Mouse (Mus musculus): ENCODE data around the gene Adamtsl4.
"Not testable (repeated sequence)": the region's sequence is repeated elsewhere in the genome, so short reads cannot be mapped to it uniquely, and the experiment has no call there.

The Adamtsl4 gene

DNA sequence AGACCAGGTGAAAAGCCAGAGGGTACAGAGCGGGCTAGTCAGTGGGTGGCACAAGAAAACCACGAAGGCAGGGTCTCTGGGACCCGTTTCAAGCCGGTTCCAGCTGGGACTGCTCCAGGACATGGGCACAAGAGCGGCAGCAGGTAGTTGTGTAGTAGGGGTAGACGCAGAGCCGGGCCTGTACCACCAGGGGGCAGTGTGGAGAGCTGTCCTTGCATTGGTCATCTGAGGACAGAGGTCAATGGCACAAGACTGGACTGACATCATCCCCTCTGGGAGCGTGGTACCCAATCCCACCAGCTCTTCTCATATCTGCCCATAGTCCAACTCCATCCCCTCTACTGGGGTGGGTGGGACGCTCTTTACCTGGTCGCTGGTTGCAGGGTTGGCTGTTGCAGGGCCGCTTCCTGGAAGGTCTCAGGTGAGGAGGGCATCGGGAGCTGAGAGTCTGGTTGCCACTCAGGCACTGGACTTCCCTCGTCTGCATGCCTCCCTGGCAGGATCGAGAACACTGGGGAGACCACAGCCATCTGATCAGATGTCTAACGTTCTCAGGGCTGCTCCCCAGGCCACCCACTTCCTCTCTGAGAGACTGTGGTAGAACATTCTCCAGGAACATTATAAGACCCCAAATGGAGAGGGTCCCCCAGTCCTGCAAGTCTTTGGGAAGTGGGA, 10.8 kb downstream of the Adamtsl4 start:
- ATAC-seq (ENCODE audit: low TSS enrichment) = 0 out of 2 replicates have a peak, but pooled peaks have one; percentile 18

- peak; percentile 65 for ATAC-seq (ENCODE audit: low TSS enrichment)
Measured at GRCm38 (mm10) chr3:95675301-95676092, 12.2 kb downstream of the Adamtsl4 start.

DNA sequence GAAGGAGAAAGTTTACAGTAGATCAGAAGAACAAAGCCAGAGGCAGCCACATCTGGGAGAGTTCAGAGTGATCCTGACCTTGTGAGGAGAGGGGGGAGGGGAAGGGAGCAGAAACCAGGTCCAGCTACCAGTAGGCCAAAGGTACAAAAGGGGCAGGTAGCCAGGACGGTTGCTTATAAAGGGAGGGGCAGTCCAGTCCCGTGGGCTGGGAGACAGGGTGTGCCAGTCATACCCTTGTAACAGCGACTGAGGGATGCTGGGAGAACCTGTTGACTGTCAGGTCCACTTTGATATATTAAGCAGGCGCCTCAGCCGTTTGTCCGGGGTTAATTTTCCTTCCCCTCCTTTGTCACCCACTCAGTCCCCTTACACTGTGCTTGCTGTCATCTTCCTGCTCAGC, 12.9 kb downstream of the Adamtsl4 start:
- ATAC-seq (ENCODE audit: low TSS enrichment) = no peak

GRCm38 (mm10) chr3:95674236-95674635, 13.5 kb downstream of the Adamtsl4 start:
- no peak for ATAC-seq (ENCODE audit: low TSS enrichment)

- no peak for ATAC-seq (ENCODE audit: low TSS enrichment)
Measured at GRCm38 (mm10) chr3:95673707-95674211, 14.0 kb downstream of the Adamtsl4 start.

DNA sequence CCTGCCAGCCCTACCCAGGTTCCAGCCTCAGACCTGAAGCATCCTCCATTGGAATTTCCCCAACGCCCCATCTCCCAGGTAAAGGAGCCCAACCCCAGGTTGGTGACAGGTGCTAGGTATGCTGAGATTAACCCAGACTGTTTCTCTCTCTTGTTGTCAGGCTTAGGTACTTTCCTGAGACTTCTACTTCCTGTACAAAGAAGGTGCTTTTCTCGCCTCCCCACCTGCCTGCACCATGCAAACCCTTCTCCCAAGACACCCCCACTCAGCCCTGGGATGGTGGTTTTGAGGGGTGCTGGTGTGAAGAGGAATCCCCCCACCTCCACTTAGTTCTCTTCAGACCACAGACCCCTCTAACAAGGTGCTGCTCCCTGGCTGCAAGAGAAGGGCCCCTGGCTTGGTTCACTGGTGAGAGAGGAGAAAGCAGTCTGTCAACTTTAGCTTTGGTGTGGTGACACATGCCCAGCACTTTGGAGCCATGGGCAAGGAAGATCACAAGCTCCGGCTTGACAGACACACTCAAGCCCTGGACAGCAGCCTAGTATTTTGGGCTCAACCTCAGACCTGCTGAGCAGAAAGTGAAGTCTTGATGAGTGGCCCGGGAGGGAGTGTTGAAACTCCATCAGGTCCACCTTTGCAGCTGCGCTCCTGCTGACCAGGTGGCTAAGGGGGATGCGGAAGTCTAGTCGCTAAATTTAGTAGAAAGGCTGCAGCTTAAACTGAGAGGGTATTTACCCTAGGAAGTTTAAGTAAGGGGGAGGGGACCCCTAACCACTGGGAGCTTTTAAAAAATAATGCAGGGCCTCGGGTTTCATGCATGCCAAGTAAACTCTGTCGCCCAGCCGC, 14.6 kb downstream of the Adamtsl4 start:
- no peak for ATAC-seq (ENCODE audit: low TSS enrichment)

- ATAC-seq (ENCODE audit: low TSS enrichment) = no peak
Measured at GRCm38 (mm10) chr3:95672461-95672860, 15.3 kb downstream of the Adamtsl4 start.

DNA sequence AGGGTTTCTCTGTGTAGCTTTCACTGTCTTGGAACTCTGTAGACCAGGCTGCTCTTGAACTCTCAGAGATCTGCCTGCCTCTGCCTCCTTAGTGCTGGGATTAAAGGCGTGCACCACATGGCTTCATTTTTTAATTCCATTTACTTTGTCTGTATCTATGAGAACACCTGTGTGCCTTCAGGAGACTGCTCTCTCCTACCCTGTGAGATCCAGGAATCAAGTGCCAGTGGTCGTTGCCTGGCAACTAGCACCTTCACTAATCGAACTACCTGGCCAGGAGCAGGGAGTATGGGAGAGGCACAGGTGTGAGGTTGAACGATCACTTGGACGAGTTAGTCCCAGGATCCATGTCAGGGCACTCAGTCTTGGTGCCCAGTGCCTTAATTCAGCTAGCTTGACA, 16.5 kb downstream of the Adamtsl4 start:
- no peak for ATAC-seq (ENCODE audit: low TSS enrichment)

DNA sequence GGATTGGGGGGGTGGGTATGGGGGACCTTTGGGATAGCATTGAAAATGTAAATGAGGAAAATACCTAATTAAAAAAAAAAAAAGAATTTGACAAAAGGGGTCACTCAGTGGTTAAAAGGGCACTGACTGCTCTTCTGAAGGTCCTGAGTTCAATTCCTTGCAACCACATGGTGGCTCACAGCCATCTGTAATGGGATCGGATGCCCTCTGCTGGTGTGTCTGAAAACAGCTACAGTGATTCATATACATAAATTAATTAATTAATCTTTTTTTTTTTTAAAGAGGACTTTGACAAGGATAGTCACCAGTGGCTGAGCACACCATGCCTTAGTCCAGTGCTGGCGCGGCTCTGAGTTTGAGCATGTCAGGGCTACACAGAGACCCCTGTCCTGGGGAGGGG, 17.3 kb downstream of the Adamtsl4 start:
- not testable (repeated sequence) for ATAC-seq (ENCODE audit: low TSS enrichment)

GRCm38 (mm10) chr3:95669309-95669665, 18.4 kb downstream of the Adamtsl4 start:
- no peak for ATAC-seq (ENCODE audit: low TSS enrichment)

DNA sequence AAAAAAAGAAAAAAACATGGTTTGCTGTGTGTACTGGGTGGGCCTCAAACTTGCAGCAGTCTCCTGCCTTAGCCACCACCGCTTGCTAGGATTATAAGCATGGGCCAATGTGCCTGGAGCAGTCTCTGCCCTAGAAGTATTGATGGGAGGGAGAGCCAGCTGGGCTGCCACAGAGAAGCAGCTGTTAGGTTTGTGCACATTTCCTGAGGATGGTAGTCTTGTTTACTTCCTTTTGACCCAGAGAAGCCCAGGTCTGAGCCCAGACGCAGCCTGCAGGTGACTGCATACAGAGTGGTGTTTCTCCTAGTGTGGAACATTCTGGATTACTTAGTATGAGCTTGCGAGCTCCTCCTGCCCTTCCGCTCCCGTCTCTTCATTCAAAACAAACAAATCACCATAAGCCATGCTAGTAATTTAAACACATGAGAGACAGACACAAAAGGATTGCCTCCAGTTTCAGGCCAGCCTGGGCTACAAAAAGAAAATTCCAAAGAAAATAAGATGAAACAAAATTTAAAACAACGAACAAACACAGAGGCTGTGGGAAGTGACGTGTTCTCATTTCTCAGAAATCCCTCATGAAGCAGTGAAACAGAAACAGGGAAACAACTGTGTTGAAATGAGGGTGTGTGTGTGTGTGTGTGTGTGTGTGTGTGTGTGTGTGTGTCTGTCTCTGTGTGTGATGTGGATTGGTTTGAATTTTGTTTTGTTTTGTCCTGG, 19.0 kb downstream of the Adamtsl4 start:
- no peak for ATAC-seq (ENCODE audit: low TSS enrichment)

GRCm38 (mm10) chr3:95668026-95668425, 19.7 kb downstream of the Adamtsl4 start:
- ATAC-seq (ENCODE audit: low TSS enrichment) = peak; percentile 76

DNA sequence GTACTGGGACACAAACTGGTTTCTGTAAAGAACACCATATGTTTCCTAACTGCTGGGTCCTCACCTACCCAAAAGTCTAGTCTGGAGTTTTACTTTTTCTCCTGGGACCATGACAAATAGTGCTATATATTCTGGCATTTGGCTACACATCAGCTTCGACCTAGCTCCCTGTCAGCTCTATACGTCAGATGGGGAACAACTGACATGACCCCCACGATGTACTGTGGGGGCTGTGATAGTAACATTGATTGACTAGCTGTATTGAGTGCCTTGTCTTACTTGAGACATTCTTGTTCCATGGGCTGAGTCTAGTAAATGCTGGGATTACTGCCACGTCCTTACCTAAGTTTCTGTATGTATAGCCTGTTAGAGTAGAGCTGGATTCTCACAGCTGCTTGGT, 20.2 kb downstream of the Adamtsl4 start:
- ATAC-seq (ENCODE audit: low TSS enrichment) = no peak

GRCm38 (mm10) chr3:95666124-95666844, 21.4 kb downstream of the Adamtsl4 start:
- no peak for ATAC-seq (ENCODE audit: low TSS enrichment)

DNA sequence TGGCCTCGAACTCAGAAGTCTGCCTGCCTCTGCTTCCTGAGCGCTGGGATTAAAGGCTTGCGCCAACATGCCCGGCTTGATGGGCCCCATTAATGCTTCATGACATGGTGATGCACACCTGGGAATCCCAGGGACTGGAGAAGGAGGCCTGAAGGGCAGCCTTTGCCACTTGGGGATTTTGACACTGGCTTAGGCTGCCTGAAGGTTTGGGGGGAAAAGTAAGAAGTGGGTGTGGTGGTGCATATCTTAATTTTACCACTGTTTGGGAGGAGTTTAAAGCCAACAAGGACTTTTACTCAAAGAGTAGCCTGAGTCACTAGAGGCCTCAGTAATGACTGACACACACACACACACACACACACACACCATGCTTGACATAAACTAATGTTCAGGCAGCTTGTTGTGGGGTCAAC, 22.8 kb downstream of the Adamtsl4 start:
- no peak for ATAC-seq (ENCODE audit: low TSS enrichment)

- no peak for ATAC-seq (ENCODE audit: low TSS enrichment)
Measured at GRCm38 (mm10) chr3:95663969-95664608, 23.6 kb downstream of the Adamtsl4 start.

DNA sequence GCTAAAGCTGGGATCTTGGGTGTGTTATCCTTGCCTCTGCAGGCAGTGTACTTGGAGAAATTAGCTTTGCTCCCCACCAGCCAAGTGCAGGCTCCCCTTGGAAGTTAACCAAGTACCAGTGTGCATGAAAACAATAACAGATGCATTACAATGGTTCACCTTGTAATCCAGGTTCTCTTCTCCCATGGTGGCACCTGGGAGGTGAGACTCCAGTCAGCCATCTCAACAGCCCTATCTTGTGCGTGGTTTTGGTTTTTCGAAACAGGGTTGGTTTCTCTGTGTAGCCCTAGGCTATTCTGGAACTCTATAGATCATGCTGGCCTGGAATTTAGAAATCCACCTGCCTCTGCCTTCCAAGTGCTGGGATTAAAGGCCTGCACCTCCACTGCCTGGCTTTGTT, 24.2 kb downstream of the Adamtsl4 start:
- ATAC-seq (ENCODE audit: low TSS enrichment) = no peak

DNA sequence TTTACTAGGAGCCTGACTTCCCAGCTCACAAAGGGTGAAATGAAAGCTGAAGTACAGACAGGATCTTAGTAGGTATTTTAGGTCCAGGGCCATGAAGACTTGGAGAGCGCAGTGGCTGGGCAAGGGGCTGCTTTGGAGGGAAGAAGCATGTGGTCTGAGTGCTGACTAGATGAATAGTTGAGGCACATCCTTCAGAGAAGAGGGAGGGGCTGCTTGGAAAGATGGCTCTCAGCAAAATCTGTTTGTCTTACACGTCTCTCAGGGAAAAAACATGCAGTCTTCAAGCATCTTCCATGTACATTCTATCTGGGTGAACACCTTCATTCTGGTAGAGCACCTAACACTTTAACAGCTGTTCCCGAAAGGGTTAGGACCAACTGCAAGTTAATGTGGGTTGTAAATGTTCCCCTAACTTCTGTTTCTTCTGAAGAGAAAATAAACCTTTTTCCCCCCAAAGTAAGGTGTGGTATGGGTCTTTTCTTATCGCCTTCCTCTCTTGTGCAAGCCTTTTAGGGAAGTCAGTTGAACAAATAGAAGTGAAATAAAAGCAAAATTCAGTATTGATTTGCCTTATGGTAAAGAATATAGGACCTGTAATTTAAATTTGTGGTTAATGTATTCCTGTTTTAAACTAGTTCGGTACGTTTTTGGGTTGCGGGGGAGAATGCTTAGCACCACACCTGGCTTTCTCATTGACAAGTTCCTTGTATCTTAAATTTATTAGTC, 24.8 kb downstream of the Adamtsl4 start:
- ATAC-seq (ENCODE audit: low TSS enrichment) = no peak

DNA sequence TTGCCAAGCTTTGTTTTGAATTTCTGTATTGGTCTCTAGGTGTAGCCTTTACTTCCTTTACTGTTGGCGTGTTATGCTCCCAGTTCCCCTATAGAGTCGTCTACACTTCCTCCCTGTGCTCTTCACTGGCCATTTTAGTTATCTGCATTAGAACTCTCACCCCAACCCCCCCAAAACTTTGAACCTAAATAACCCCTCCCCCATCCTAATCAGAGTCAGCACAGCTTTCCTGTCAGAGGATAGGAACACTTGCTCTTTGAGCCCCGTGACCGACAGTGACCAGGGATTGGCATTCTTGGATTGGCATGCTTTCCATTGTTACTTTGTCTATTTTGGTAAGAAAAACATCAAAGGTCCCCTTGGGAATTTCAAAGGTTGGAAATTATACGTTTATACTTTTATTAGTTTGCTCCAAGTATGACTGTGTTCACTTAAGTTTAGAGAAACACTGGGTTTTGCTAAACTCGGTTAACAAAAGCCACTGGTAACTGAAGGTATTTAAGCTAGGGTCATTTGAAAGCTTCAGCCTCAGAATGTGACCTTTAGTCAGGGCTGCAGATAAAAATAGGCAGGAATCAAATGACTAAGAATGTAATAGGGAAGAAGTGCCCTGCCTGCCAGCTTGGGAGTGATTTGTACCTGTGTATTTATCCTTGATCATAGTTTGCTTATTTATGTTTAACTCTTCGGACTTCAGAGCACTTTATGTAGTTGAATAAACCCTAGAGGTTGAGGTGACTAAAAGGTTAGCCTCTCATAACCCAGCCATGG, 25.6 kb downstream of the Adamtsl4 start:
- no peak for ATAC-seq (ENCODE audit: low TSS enrichment)

All from frontal cortex, adult (tissue).